Mouse (Mus musculus): ENCODE results near the gene Dio1.

The Dio1 gene

DNA sequence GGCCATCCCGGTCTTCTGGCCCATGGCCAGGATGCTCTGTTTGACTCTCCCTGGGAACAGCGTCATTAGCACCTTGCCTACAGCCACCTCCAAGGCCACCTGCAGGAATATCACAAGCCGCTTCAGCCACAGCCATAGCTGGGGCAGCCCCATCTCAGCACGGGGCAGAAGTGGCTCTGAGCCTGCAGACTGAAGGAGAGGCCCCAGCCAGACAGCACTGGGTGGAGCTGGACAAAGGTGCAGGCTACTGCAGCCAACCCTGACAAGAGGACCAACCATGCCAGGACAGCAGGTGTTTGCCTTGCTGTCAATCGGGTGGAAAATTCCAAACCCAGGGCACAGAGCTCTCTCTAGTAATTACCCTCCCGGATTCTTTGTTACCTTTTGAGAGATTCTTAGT, at the start of gene Dio1:
Gene Dio1 (minus strand): TSS at position 204 of the 400 bp plus-strand sequence.
- no peak for DNase-seq (ENCODE audit: low read depth, low spot score)

DNA sequence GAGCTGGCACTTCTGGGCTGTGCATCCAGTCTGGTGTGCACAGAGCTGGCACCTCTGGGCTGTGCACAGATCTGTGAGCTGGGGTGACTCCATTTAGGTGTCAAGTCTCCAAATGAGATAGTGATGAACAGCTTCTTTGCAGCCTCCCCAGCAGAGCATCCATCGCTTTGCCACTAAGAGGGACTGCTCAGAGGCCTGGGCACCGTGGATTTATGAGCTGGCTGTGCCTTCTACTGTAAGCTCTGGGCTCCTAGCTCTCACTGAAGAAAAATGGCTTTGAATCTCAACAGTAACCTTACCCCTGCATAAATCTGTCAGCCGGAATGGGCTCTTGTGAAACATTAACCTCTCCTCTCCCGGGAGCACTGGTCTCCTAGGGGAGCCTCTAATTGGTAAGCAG, 47.6 kb upstream of the Dio1 start:
- no peak for DNase-seq (ENCODE audit: low read depth, low spot score)

GRCm38 (mm10) chr4:107354126-107354525, 47.2 kb upstream of the Dio1 start:
- DNase-seq (ENCODE audit: low read depth, low spot score) = no peak

GRCm38 (mm10) chr4:107353612-107354011, 46.6 kb upstream of the Dio1 start:
- DNase-seq (ENCODE audit: low read depth, low spot score) = no peak

GRCm38 (mm10) chr4:107351368-107351767, 44.4 kb upstream of the Dio1 start:
- DNase-seq (ENCODE audit: low read depth, low spot score) = no peak

DNA sequence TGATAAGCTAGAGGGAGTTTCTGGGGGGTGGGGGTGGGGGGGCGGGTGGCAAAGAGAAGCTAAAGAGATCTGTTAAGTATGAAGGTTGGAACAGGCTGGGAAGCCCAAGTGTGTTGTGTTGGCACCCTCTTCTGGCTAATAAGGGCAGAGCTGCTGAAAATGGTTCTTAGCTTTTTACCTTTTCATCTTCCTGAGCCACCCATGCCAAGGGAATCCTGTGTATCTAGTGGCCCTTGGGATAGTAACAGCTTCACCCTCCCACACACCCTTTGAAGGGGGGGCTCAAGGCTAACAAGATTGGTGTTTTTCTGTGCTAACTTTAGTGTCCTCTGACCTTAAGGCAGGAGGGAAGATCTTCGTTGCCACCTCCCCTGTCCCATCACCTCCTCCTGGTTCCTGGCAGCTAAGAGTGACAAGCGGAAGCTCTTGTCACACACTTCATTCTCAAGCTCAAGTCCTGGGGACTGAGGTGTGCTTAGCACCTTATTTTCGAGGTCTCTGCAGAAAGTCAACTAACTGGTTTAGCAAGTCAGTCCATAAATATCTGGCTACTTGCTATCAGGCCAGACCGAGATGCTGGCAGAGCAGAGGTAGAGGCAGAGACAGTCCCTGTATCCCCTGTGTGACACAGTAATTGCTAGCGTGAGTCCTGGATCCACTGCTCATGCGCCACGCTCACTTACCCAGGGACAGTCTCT, 42.5 kb upstream of the Dio1 start:
- no peak for DNase-seq (ENCODE audit: low read depth, low spot score)

- DNase-seq (ENCODE audit: low read depth, low spot score) = no peak
These were observed 41.8 kb upstream of the Dio1 start for GRCm38 (mm10) chr4:107348529-107349310.

DNA sequence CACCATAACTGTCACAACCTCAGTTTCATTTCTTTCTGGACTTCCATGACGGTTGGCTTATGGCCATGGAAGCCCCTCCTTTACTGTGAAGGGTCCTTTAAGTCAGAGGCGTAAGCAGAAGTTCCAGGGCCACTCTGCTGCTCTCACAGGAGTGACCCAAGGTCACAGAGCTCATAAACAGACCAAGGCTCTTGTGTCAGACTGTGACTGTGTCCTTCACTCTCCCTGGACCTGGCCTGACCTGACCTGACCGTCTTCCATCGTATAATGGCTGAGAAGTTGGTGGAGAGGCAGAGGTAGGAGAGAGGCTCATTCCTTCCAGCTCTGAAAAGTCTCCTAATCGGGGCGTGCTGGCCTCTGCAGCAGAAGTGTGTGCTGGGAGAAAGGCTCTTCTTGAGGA, 40.3 kb upstream of the Dio1 start:
- DNase-seq (ENCODE audit: low read depth, low spot score) = no peak

- no peak for DNase-seq (ENCODE audit: low read depth, low spot score)
These were observed 37.6 kb upstream of the Dio1 start for GRCm38 (mm10) chr4:107344612-107345011.

- no peak for DNase-seq (ENCODE audit: low read depth, low spot score)
These were observed 34.4 kb upstream of the Dio1 start for GRCm38 (mm10) chr4:107341354-107341753.

DNA sequence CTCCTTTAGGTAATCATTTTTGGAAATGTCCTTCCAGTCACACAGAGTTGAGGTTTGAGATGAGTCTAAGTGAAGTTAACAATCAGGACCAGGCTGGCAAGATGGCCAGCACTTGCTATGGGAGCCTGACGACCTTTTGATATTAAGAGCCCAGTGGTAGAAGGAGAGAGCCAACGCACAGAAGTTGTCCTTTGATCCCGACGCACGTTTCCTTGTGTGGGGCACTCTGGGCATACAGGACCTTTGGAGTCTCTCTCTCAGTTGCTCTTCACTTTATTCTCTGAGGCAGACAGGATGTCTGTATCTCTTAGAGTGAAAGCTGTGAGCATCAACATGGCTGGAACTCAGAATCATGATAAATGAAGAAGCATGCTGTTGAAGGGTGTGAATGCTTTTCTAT, 30.5 kb upstream of the Dio1 start:
- DNase-seq (ENCODE audit: low read depth, low spot score) = no peak

DNA sequence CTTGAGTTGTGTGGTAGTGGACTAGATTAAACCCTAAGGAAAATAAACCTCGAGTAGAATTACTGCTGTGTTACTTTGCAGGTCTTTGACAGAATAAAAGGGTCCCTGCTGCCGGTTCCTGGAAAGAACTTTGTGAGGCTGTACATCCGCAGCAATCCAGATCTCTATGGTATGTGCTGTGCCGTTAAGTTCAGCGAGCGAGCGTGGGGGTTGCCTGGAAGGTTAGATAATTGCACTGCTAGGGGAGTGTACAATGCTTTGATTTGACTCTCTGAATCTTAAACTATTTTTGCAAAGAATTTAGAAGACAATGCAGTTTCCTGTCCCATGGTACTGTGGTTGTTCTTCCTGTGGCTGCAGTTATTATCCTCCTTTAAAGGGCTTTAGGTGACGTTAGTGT, 29.4 kb upstream of the Dio1 start:
- no peak for DNase-seq (ENCODE audit: low read depth, low spot score)

GRCm38 (mm10) chr4:107333514-107333913, 26.5 kb upstream of the Dio1 start:
- DNase-seq (ENCODE audit: low read depth, low spot score) = no peak

DNA sequence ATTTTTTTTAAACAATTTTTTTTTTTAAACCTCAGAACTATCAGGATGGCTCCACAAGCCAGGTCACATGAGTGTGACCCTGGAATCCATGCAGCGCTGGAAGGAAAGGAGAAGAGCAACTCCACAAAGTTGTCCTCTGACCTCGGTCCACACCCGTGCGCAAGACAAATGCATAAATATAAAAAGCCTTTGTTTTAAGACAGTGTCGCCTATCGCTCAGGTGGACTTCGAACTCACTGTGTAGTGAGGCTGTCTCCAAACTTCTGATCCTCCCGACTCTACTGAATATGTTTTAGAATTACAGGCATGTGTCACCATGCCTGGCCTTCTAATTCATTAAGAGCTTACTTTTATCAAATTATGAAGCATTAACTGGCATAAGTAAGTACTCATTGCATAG, 21.6 kb upstream of the Dio1 start:
- DNase-seq (ENCODE audit: low read depth, low spot score) = no peak

DNA sequence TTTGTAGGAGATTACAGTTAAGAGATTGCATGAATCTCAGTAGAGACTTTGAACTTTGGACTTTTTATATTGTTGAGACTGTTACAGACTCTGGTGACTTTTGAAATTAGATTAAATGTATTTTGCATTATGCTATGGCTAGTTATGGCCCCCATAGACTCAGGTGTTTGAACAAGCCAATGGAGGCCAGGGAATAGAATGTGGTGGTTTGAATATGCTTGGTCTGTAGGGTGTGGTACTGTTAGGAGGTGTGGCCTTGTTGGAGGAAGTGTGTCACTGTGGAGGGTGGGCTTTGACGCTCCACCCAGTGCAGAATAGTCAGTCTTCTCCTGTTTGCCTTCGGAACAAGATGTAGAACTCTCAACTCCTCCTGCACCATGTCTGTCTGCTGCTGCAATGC, 16.1 kb upstream of the Dio1 start:
- DNase-seq (ENCODE audit: low read depth, low spot score) = no peak

DNA sequence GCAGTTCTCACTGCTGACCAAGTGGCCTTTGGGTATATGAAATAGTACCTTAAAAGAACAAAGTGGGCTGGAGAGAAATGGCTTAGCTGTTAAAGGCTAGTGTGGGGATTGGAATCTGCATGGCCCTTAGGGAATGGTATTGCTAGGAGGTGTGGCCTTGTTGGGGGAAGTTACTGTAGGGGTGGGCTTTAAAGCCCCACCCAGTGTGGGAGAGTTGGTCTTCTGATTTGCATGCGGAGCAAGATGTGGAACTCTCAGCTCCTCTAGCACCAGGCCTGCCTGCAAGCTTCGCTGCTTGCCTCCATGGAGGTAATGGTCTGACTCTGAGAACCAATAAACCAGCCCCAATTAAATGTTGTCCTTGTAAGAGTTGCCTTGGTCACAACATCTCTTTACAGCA, 14.1 kb upstream of the Dio1 start:
- no peak for DNase-seq (ENCODE audit: low read depth, low spot score)

DNA sequence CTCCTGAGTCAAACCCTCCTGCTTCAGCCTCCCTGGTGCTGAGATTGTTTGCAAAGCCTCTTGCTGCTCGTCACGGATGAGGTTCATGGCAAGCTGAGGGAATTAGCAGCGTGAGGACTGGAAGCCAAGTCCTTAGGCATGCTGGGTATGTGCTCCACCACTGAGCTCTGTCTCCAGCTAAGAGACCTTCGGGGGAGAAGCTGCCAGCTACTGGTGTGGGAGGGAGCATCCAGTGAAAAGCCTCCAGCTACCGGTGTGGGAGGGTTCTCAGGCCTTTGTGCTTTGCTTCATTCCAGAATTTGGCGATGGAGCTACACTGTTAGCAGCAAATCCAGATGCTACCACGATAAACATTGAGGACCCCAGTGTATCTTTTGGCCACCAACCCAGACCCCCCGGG, 11.7 kb upstream of the Dio1 start:
- DNase-seq (ENCODE audit: low read depth, low spot score) = no peak

- no peak for DNase-seq (ENCODE audit: low read depth, low spot score)
These were observed 7.5 kb upstream of the Dio1 start for GRCm38 (mm10) chr4:107314479-107314805.

- DNase-seq (ENCODE audit: low read depth, low spot score) = peak; percentile 82
These were observed 6.9 kb upstream of the Dio1 start, which contains the start of gene Yipf1 for GRCm38 (mm10) chr4:107313690-107314478. Yipf1 (plus strand) TSS chr4:107314363.

DNA sequence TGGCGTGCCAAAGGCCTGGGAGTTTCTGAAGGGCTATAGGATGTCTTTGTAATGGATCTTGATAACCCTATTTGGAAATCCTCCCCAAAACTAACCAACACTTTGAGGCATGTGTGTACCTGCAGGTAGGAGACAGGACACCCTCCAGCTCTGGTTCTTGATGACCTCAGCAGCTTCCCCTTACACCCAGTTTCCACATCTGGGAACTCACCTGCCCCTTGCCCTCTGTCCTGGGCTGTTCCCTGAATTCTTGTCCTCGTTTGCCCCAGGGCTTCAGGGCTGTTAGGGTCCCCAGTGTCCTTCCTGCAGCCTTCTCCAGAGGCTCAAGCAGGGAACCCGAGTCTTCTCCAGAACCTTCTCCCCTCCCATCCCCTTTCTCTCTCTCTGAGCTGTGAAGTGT, 3.4 kb downstream of the Dio1 start:
- DNase-seq (ENCODE audit: low read depth, low spot score) = no peak

- DNase-seq (ENCODE audit: low read depth, low spot score) = no peak
These were observed 4.1 kb downstream of the Dio1 start for GRCm38 (mm10) chr4:107302832-107303231.

- DNase-seq (ENCODE audit: low read depth, low spot score) = no peak
These were observed 4.7 kb downstream of the Dio1 start for GRCm38 (mm10) chr4:107302221-107302620.
